Mouse (Mus musculus): Measurements from ENCODE around the gene Plod2. TPM values are rescaled to one million over a fixed set of nuclear protein-coding genes. Genes with fewer than 3 reads are reported as not detected.

The Plod2 gene
- total RNA-seq, 2 experiments from 2014 or later = 4.4 to 5.5 TPM

GRCm38 (mm10) chr9:92559750-92560149 lies 17.7 kb downstream of the Plod2 start:
- Histone ChIP-seq H3K4me3 (no peak overlapping the region), H3K27ac (no peak overlapping the region)
- no peak for DNase-seq (ENCODE audit: extremely low spot score in 1 of 2, low spot score in 2 of 2)
- no peak for TF ChIP-seq CTCF (IDR thresholded peaks at IDR 0.05)
- intact Hi-C loops (cut with DNase I) = no loop called here

- H3K27ac ChIP-seq = no peak overlapping the region
- intact Hi-C loops (cut with DNase I) = no loop called here
- DNase-seq (ENCODE audit: extremely low spot score in 1 of 2, low spot score in 2 of 2) = no peak
- TF ChIP-seq CTCF (IDR thresholded peaks at IDR 0.05) = no peak
- H3K4me3 ChIP-seq = no peak overlapping the region
These were observed 19.0 kb downstream of the Plod2 start for GRCm38 (mm10) chr9:92560840-92561547.

GRCm38 (mm10) chr9:92562416-92562815 lies 20.4 kb downstream of the Plod2 start:
- TF ChIP-seq CTCF (IDR thresholded peaks at IDR 0.05) = no peak
- no peak overlapping the region for H3K27ac ChIP-seq
- no peak for DNase-seq (ENCODE audit: extremely low spot score in 1 of 2, low spot score in 2 of 2)
- no peak overlapping the region for H3K4me3 ChIP-seq
- intact Hi-C loops (cut with DNase I) = no loop called here

- DNase-seq (ENCODE audit: extremely low spot score in 1 of 2, low spot score in 2 of 2) = no peak
- TF ChIP-seq CTCF (IDR thresholded peaks at IDR 0.05) = no peak
- Histone ChIP-seq H3K4me3 (no peak overlapping the region), H3K27ac (no peak overlapping the region)
- intact Hi-C loops (cut with DNase I) = no loop called here
These were observed 21.3 kb downstream of the Plod2 start for GRCm38 (mm10) chr9:92563306-92563705.

GRCm38 (mm10) chr9:92564391-92564790 lies 22.4 kb downstream of the Plod2 start:
- DNase-seq (ENCODE audit: extremely low spot score in 1 of 2, low spot score in 2 of 2) = no peak
- intact Hi-C loops (cut with DNase I) = no loop called here
- H3K27ac ChIP-seq = no peak overlapping the region
- no peak overlapping the region for H3K4me3 ChIP-seq
- no peak for TF ChIP-seq CTCF (IDR thresholded peaks at IDR 0.05)

GRCm38 (mm10) chr9:92566234-92566633 lies 24.2 kb downstream of the Plod2 start:
- no peak for TF ChIP-seq CTCF (IDR thresholded peaks at IDR 0.05)
- intact Hi-C loops (cut with DNase I) = no loop called here
- no peak for DNase-seq (ENCODE audit: extremely low spot score in 1 of 2, low spot score in 2 of 2)
- Histone ChIP-seq H3K27ac (no peak overlapping the region), H3K4me3 (no peak overlapping the region)

- no peak for DNase-seq (ENCODE audit: extremely low spot score in 1 of 2, low spot score in 2 of 2)
- no peak overlapping the region for H3K4me3 ChIP-seq
- no peak for TF ChIP-seq CTCF (IDR thresholded peaks at IDR 0.05)
- no peak overlapping the region for H3K27ac ChIP-seq
- intact Hi-C loops (cut with DNase I) = no loop called here
These were observed 25.5 kb downstream of the Plod2 start for GRCm38 (mm10) chr9:92567474-92567873.

GRCm38 (mm10) chr9:92568798-92569197 lies 26.8 kb downstream of the Plod2 start:
- Histone ChIP-seq H3K27ac (no peak overlapping the region), H3K4me3 (no peak overlapping the region)
- no peak for TF ChIP-seq CTCF (IDR thresholded peaks at IDR 0.05)
- intact Hi-C loops (cut with DNase I) = no loop called here
- DNase-seq (ENCODE audit: extremely low spot score in 1 of 2, low spot score in 2 of 2) = no peak

GRCm38 (mm10) chr9:92572376-92573108 lies 30.5 kb downstream of the Plod2 start:
- DNase-seq (ENCODE audit: extremely low spot score in 1 of 2, low spot score in 2 of 2) = no peak
- H3K27ac ChIP-seq = no peak overlapping the region
- TF ChIP-seq CTCF (IDR thresholded peaks at IDR 0.05) = no peak
- intact Hi-C loops (cut with DNase I) = no loop called here
- no peak overlapping the region for H3K4me3 ChIP-seq

- TF ChIP-seq CTCF (IDR thresholded peaks at IDR 0.05) = no peak
- intact Hi-C loops (cut with DNase I) = no loop called here
- DNase-seq (ENCODE audit: extremely low spot score in 1 of 2, low spot score in 2 of 2) = no peak
- Histone ChIP-seq H3K27ac (no peak overlapping the region), H3K4me3 (no peak overlapping the region)
These were observed 41.9 kb downstream of the Plod2 start for GRCm38 (mm10) chr9:92583876-92584275.

- Histone ChIP-seq H3K4me3 (no peak overlapping the region), H3K27ac (no peak overlapping the region)
- intact Hi-C loops (cut with DNase I) = no loop called here
- no peak for TF ChIP-seq CTCF (IDR thresholded peaks at IDR 0.05)
- DNase-seq (ENCODE audit: extremely low spot score in 1 of 2, low spot score in 2 of 2) = no peak
These were observed 44.0 kb downstream of the Plod2 start for GRCm38 (mm10) chr9:92586025-92586424.

GRCm38 (mm10) chr9:92587391-92587790 lies 45.4 kb downstream of the Plod2 start:
- Histone ChIP-seq H3K27ac (no peak overlapping the region), H3K4me3 (no peak overlapping the region)
- no peak for DNase-seq (ENCODE audit: extremely low spot score in 1 of 2, low spot score in 2 of 2)
- intact Hi-C loops (cut with DNase I) = no loop called here
- TF ChIP-seq CTCF (IDR thresholded peaks at IDR 0.05) = no peak

- Histone ChIP-seq H3K4me3 (no peak overlapping the region), H3K27ac (no peak overlapping the region)
- intact Hi-C loops (cut with DNase I) = no loop called here
- no peak for DNase-seq (ENCODE audit: extremely low spot score in 1 of 2, low spot score in 2 of 2)
- TF ChIP-seq CTCF (IDR thresholded peaks at IDR 0.05) = no peak
These were observed 46.2 kb downstream of the Plod2 start for GRCm38 (mm10) chr9:92588226-92588625.

Measured in left cerebral cortex, adult 2 months (tissue).